Mouse (Mus musculus) heart, adult 18-20 months (tissue): ENCODE data around the gene Sh3rf3. TPM values are rescaled to one million over a fixed set of nuclear protein-coding genes. Genes with fewer than 3 reads are reported as not detected.

Experiments used
- DNase-seq, 2 experiments: peaks; one replicate each; pipeline ENCODE4 v3.0.0; 2021 to 2022; ENCODE audit warnings: mixed read lengths in 1 of 2
- microRNA-seq, 2 experiments: library from miRNA; unstranded; fragments of <30 nt; microRNA quantifications; one replicate each; pipeline ENCODE4 v1.2.0; 2022
- total RNA-seq, 2 experiments: library from RNA; stranded (reverse); gene quantifications; 2 replicates each; pipeline ENCODE4 v1.2.3; 2021

The Sh3rf3 gene
- total RNA-seq, 2 experiments from 2014 or later = 0.77 to 0.98 TPM

GRCm38 (mm10) chr10:59166104-59166944 is 353.2 kb downstream of the Sh3rf3 start:
- DNase-seq = peak; percentile 37 to 67

GRCm38 (mm10) chr10:59171042-59171441 is 357.9 kb downstream of the Sh3rf3 start:
- no peak for DNase-seq

- DNase-seq = no peak
These were observed 359.4 kb downstream of the Sh3rf3 start for GRCm38 (mm10) chr10:59172539-59172938.

GRCm38 (mm10) chr10:59179620-59180019 is 366.5 kb downstream of the Sh3rf3 start:
- DNase-seq = no peak

- DNase-seq = no peak
These were observed 369.1 kb downstream of the Sh3rf3 start for GRCm38 (mm10) chr10:59182306-59182705.

Small RNA genes within 50 kb of the gene (microRNA-seq; reads per million reads assigned to microRNA genes)
- 0 reads per million in 2 experiments for gene Gm27672

Other genes with a start within 250 kb of the Sh3rf3 start
- gene Edar, start 137.7 kb upstream of the Sh3rf3 start, total RNA-seq = under 1 TPM; 0.30 to 0.31 TPM
- not detected for gene Gm17542, start 95.1 kb upstream of the Sh3rf3 start, total RNA-seq